Mouse (Mus musculus) thymus, adult 2 months (tissue): ENCODE results near the gene Oxsr1. TPM values are rescaled to one million over a fixed set of nuclear protein-coding genes. Genes with fewer than 3 reads are reported as not detected.

Experiments
- DNase-seq: peaks from one replicate; pipeline ENCODE4 v3.0.0; 2021
- H3K27ac ChIP-seq: fragments of 200-500 bp; 2 replicates; pipeline ENCODE4 v1.5.1; 2012; ENCODE audit warnings: low read length, control low read depth; ENCODE audit not compliant: control insufficient read depth, insufficient read depth
- H3K27me3 ChIP-seq: fragments of 200-500 bp; 2 replicates; pipeline ENCODE4 v1.6.1; 2012; ENCODE audit warnings: mild to moderate bottlenecking, low read length, moderate library complexity, mixed read lengths; ENCODE audit not compliant: control insufficient read depth, insufficient read depth
- H3K36me3 ChIP-seq: fragments of 200-500 bp; 2 replicates; pipeline ENCODE4 v1.6.1; 2012; ENCODE audit warnings: mild to moderate bottlenecking, low read length, moderate library complexity; ENCODE audit not compliant: control insufficient read depth, insufficient read depth
- H3K4me1 ChIP-seq: fragments of 200-500 bp; replicated peaks from 2 replicates; pipeline ENCODE4 v1.6.1; 2012; ENCODE audit warnings: low read length; ENCODE audit not compliant: control insufficient read depth, insufficient read depth
- H3K4me3 ChIP-seq: fragments of 200-500 bp; 2 replicates; pipeline ENCODE4 v1.5.1; 2012; ENCODE audit warnings: mild to moderate bottlenecking, low read length, control low read depth, moderate library complexity; ENCODE audit not compliant: control insufficient read depth, insufficient read depth
- CTCF ChIP-seq: fragments of 200-500 bp; IDR thresholded peaks from 2 replicates; pipeline ENCODE4 v1.5.1; 2012; ENCODE audit warnings: mild to moderate bottlenecking, control low read depth, low read length, moderate library complexity, borderline replicate concordance; ENCODE audit not compliant: control insufficient read depth, poor library complexity, insufficient read depth; ENCODE audit errors: extremely low read depth
- POLR2A ChIP-seq: fragments of 200-500 bp; IDR thresholded peaks from 2 replicates; pipeline ENCODE4 v1.6.1; 2012; ENCODE audit warnings: mild to moderate bottlenecking, low read length, control low read depth, moderate library complexity; ENCODE audit not compliant: control insufficient read depth, poor library complexity, insufficient read depth; ENCODE audit errors: extremely low read depth
- WGBS: fragments of 180-500 bp; shearing (Covaris S2); methylation state at CpG from one replicate; pipeline ENCODE4 v1.1.7; 2018; 5-methylcytosine and 5-hydroxymethylcytosine counted together
- polyA plus RNA-seq: library from polyadenylated mRNA; depleted of rRNA; stranded (reverse); fragments of >200 nt; gene quantifications from 2 replicates; pipeline ENCODE4 v1.2.3, GENCODE M21; 2012

Oxsr1 gene
- polyA plus RNA-seq, 1 experiment, result 25.3 TPM

DNA sequence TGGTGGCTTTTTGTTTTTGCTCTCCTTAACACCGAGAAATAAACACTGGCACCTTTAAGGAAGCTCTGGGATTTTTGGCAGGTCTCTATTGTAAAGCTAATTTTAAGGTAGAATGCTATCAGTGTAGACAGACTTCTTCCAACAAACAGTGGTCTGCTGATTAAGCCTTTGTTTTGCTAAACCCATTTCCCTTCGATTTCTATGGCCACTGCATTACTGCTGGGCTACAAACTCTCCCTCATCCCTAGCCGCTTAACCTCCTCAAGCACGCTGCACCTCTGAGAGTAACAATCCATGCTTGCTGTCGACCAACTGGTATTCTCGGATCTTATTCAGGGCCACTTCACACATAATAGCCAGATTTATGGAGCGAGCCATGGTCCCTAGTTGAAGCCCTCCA is 1.3 kb downstream of the Oxsr1 start:
- Histone ChIP-seq H3K36me3 (no peaks in the 10 kb centered on the region), H3K4me1 (peaks cover 9% of the 10 kb centered on the region), H3K27ac (no peak overlapping the region), H3K4me3 (no peak overlapping the region), H3K27me3 (no peaks in the 10 kb centered on the region)
- DNase-seq, result no peak
- 49% methylated on average over 7 of the region's 7 CpGs for WGBS
- no peak for TF ChIP-seq POLR2A
- TF ChIP-seq CTCF, result no peak

DNA sequence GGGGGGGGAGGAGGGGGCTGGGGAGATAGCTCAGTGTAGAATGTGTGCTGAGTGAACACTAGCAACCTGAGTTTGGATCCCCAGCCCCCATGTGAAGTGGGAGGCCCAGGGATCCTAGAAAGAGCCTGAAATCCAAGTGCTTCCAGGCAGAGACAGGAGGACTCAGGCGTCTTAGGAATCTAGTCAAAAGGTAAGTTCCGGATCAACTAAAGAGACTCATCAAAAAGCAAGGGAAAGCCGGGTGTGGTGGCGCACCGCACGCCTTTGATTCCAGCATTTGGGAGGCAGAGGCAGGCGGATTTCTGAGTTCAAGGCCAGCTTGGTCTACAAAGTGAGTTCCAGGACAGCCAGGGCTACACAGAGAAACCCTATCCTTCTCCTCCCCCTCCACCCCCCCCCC is 1.8 kb downstream of the Oxsr1 start:
- TF ChIP-seq POLR2A, result no peak
- no peak for TF ChIP-seq CTCF
- Histone ChIP-seq H3K27ac (no peak overlapping the region), H3K4me3 (no peak overlapping the region), H3K27me3 (no peaks in the 10 kb centered on the region), H3K4me1 (peaks cover 9% of the 10 kb centered on the region), H3K36me3 (no peaks in the 10 kb centered on the region)
- no peak for DNase-seq
- WGBS, result 93% methylated on average over 7 of the region's 7 CpGs

GRCm38 (mm10) chr9:119318891-119319290 is 3.3 kb downstream of the Oxsr1 start:
- no peak overlapping the region for H3K27ac ChIP-seq
- no peak overlapping the region for H3K4me3 ChIP-seq
- TF ChIP-seq POLR2A, result no peak
- no peak for TF ChIP-seq CTCF
- no peak for DNase-seq
- peaks cover 9% of the 10 kb centered on the region for H3K4me1 ChIP-seq
- H3K36me3 ChIP-seq, result no peaks in the 10 kb centered on the region
- no peaks in the 10 kb centered on the region for H3K27me3 ChIP-seq
- WGBS, result 91% methylated on average over 1 of the region's 1 CpGs

DNA sequence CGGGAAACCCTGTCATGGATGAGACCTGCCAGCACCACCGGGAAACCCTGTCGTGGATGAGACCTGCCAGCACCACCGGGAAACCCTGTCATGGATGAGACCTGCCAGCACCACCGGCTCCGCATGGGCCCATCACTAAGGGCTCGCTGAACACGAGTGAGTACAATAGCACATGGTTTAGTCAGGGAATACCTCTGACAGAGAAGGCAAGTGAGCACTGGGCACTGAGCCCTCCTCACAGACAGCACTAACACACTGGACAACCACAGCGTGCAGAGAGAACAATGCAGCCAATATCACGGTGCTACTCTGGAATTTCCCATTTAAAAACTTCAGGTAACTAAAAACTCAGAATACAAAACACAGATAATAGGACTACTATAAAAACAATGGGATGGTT is 9.1 kb downstream of the Oxsr1 start:
- WGBS, result 96% methylated on average over 10 of the region's 10 CpGs
- TF ChIP-seq CTCF (no peak), POLR2A (no peak)
- H3K4me3 ChIP-seq, result no peak overlapping the region
- H3K36me3 ChIP-seq, result no peaks in the 10 kb centered on the region
- no peak overlapping the region for H3K27ac ChIP-seq
- DNase-seq, result no peak
- H3K27me3 ChIP-seq, result no peaks in the 10 kb centered on the region
- no peaks in the 10 kb centered on the region for H3K4me1 ChIP-seq

DNA sequence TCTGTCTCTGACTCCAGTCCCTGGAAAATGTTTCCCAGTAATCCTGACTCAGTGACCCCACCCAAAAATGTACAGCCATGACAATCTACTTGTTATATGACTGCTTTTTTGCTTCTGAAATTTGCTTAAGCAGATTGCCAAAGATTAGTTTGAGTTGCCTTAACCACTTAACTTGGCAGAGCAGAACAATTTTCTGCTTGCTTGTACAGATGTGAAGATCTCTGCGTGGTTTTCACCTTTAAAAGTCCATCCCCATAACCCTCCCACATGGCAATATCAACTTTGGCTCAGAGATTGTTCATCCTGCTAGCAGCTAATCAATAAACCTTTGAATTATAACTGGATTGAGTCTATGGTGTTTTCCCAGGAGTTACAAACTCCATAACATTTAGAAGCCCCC is 13.2 kb downstream of the Oxsr1 start:
- no peak for TF ChIP-seq POLR2A
- TF ChIP-seq CTCF, result no peak
- no peak overlapping the region for H3K4me3 ChIP-seq
- no peak overlapping the region for H3K27ac ChIP-seq
- no peaks in the 10 kb centered on the region for H3K36me3 ChIP-seq
- no peaks in the 10 kb centered on the region for H3K4me1 ChIP-seq
- H3K27me3 ChIP-seq, result no peaks in the 10 kb centered on the region
- no peak for DNase-seq
- WGBS, result 85% methylated on average over 1 of the region's 1 CpGs

GRCm38 (mm10) chr9:119305863-119306262 is 16.4 kb downstream of the Oxsr1 start:
- Histone ChIP-seq H3K27me3 (no peaks in the 10 kb centered on the region), H3K36me3 (peaks cover 4% of the 10 kb centered on the region; the same call in 1 of the 2 replicates), H3K27ac (no peak overlapping the region), H3K4me1 (no peaks in the 10 kb centered on the region), H3K4me3 (no peak overlapping the region)
- no peak for DNase-seq
- 97% methylated on average over 7 of the region's 7 CpGs for WGBS
- TF ChIP-seq CTCF (no peak), POLR2A (no peak)

- TF ChIP-seq POLR2A, result no peak
- no peak for TF ChIP-seq CTCF
- Histone ChIP-seq H3K36me3 (peaks cover 4% of the 10 kb centered on the region; the same call in 1 of the 2 replicates), H3K4me3 (no peak overlapping the region), H3K4me1 (no peaks in the 10 kb centered on the region), H3K27me3 (no peaks in the 10 kb centered on the region), H3K27ac (no peak overlapping the region)
- no peak for DNase-seq
- 93% methylated on average over 3 of the region's 3 CpGs for WGBS
These were observed 23.7 kb downstream of the Oxsr1 start for GRCm38 (mm10) chr9:119298563-119298962.
